Mouse (Mus musculus): Measurements from ENCODE around the gene Aamp. TPM values are rescaled to one million over a fixed set of nuclear protein-coding genes. Genes with fewer than 3 reads are reported as not detected.

Gene Aamp
- polyA plus RNA-seq, 1 experiment from 2014 or later: 204 TPM

Other genes starting within 250 kb of the Aamp start
- gene Tns1, start 160.3 kb downstream of the Aamp start, polyA plus RNA-seq (2014; fragmentation: Nextera tagmentation; extraction: Ambion mirVana): 11.3 and 12.7 TPM in 2 replicates
- gene Rufy4, start 159.2 kb downstream of the Aamp start, polyA plus RNA-seq (2014; fragmentation: Nextera tagmentation; extraction: Ambion mirVana): 0.15 and 0.22 TPM in 2 replicates
- gene Cxcr2, start 130.7 kb downstream of the Aamp start, polyA plus RNA-seq (2014; fragmentation: Nextera tagmentation; extraction: Ambion mirVana): 0.07 and 0.08 TPM in 2 replicates
- gene Cxcr1, start 90.1 kb downstream of the Aamp start, polyA plus RNA-seq (2014; fragmentation: Nextera tagmentation; extraction: Ambion mirVana): not detected in 2 replicates
- 294 and 316 TPM in 2 replicates for gene Arpc2, start 48.7 kb downstream of the Aamp start, polyA plus RNA-seq (2014; fragmentation: Nextera tagmentation; extraction: Ambion mirVana)
- not detected in 2 replicates for gene Gpbar1, start 6.2 kb downstream of the Aamp start, polyA plus RNA-seq (2014; fragmentation: Nextera tagmentation; extraction: Ambion mirVana)
- 137 and 145 TPM in 2 replicates for gene Pnkd, start 192 bp upstream of the Aamp start, polyA plus RNA-seq (2014; fragmentation: Nextera tagmentation; extraction: Ambion mirVana)
- 7.3 and 7.5 TPM in 2 replicates for gene Tmbim1, start 20.9 kb upstream of the Aamp start, polyA plus RNA-seq (2014; fragmentation: Nextera tagmentation; extraction: Ambion mirVana)
- gene Catip, start 77.4 kb upstream of the Aamp start, polyA plus RNA-seq (2014; fragmentation: Nextera tagmentation; extraction: Ambion mirVana): 0.86 and 1.1 TPM in 2 replicates
- 1.7 and 2.2 TPM in 2 replicates for gene Slc11a1, start 90.5 kb upstream of the Aamp start, polyA plus RNA-seq (2014; fragmentation: Nextera tagmentation; extraction: Ambion mirVana)
- 12.5 and 19.0 TPM in 2 replicates for gene Ctdsp1, start 106.8 kb upstream of the Aamp start, polyA plus RNA-seq (2014; fragmentation: Nextera tagmentation; extraction: Ambion mirVana)
- 0.17 and 0.20 TPM in 2 replicates for gene Vil1, start 124.6 kb upstream of the Aamp start, polyA plus RNA-seq (2014; fragmentation: Nextera tagmentation; extraction: Ambion mirVana)
- gene Cnot9, start 221.3 kb upstream of the Aamp start, polyA plus RNA-seq (2014; fragmentation: Nextera tagmentation; extraction: Ambion mirVana): 48.6 and 52.9 TPM in 2 replicates

All from neural tube, embryonic 14.5 days (tissue).